Mouse (Mus musculus) intestine, embryonic 15.5 days (tissue): ENCODE results near the gene Olfr297. TPM values are rescaled to one million over a fixed set of nuclear protein-coding genes. Genes with fewer than 3 reads are reported as not detected.

ENCODE experiments used
- ATAC-seq: fragments of 200-750 bp; cut with Nextera tagmentation; 2 replicates; pipeline ENCODE4 v1.8.0; 2017; ENCODE audit warnings: moderate TSS enrichment, moderate library complexity
- H3K27ac ChIP-seq: fragments of 300-500 bp; sonication (generic); 2 replicates; pipeline ENCODE4 v1.5.1; 2015; ENCODE audit warnings: mild to moderate bottlenecking, inconsistent platforms
- H3K27me3 ChIP-seq: fragments of 300-500 bp; sonication (generic); replicated peaks from 2 replicates; pipeline ENCODE4 v1.6.1; 2015; ENCODE audit warnings: inconsistent platforms
- H3K36me3 ChIP-seq: fragments of 300-500 bp; sonication (generic); 2 replicates; pipeline ENCODE4 v1.6.1; 2015; ENCODE audit warnings: inconsistent platforms
- H3K4me1 ChIP-seq: fragments of 300-500 bp; sonication (generic); replicated peaks from 2 replicates; pipeline ENCODE4 v1.6.1; 2015; ENCODE audit warnings: inconsistent platforms
- H3K4me2 ChIP-seq: fragments of 300-500 bp; sonication (generic); replicated peaks from 2 replicates; pipeline ENCODE4 v1.6.1; 2015; ENCODE audit warnings: mild to moderate bottlenecking, inconsistent platforms
- H3K4me3 ChIP-seq: fragments of 300-500 bp; sonication (generic); replicated peaks from 2 replicates; pipeline ENCODE4 v1.5.1; 2015; ENCODE audit warnings: inconsistent platforms
- H3K9ac ChIP-seq: fragments of 300-500 bp; sonication (generic); 2 replicates; pipeline ENCODE4 v1.6.1; 2015; ENCODE audit warnings: inconsistent platforms
- H3K9me3 ChIP-seq: fragments of 300-500 bp; sonication (generic); 2 replicates; pipeline ENCODE4 v1.6.1; 2016; ENCODE audit warnings: inconsistent platforms
- WGBS: fragments of 180-500 bp; shearing (Covaris S2); methylation state at CpG from one replicate; pipeline ENCODE4 v1.1.7; 2015; 5-methylcytosine and 5-hydroxymethylcytosine counted together
- polyA plus RNA-seq: library from polyadenylated mRNA; unstranded; fragments of >200 nt; fragmentation: Nextera tagmentation; extraction: Ambion mirVana; gene quantifications from 2 replicates; pipeline ENCODE4 v1.2.1, GENCODE M21; 2015

The Olfr297 gene
- polyA plus RNA-seq = not detected in 2 replicates

GRCm38 (mm10) chr7:86519668-86520067, at the start of gene Olfr297:
TSS of gene Olfr297 (plus strand) at chr7:86519968.
- no peaks in the 10 kb centered on the region for H3K27me3 ChIP-seq
- H3K9ac ChIP-seq = no peak within 1 kb of the TSS
- no peaks in the 10 kb centered on the region for H3K9me3 ChIP-seq
- no peak within 1 kb of the TSS for H3K27ac ChIP-seq
- no peak for ATAC-seq
- no peak within 1 kb of the TSS for H3K4me3 ChIP-seq
- no peak within 1 kb of the TSS for H3K4me2 ChIP-seq
- no peaks in the 10 kb centered on the region for H3K4me1 ChIP-seq
- H3K36me3 ChIP-seq = no peaks in the 10 kb centered on the region

- Histone ChIP-seq H3K4me2 (no peak within 1 kb of the TSS), H3K4me1 (no peaks in the 10 kb centered on the region), H3K27ac (no peak within 1 kb of the TSS), H3K9ac (no peak within 1 kb of the TSS), H3K9me3 (no peaks in the 10 kb centered on the region), H3K36me3 (no peaks in the 10 kb centered on the region), H3K4me3 (no peak within 1 kb of the TSS), H3K27me3 (no peaks in the 10 kb centered on the region)
- WGBS = 84% methylated on average over 1 of the region's 1 CpGs
- no peak for ATAC-seq
These were observed 27.4 kb upstream of the Olfr297 start, which contains the start of gene Olfr298 for GRCm38 (mm10) chr7:86492384-86492783. TSS of gene Olfr298 (minus strand) at chr7:86492484.

Other genes starting within 250 kb of the Olfr297 start
- not detected in 2 replicates for gene Olfr310, start 242.8 kb upstream of the Olfr297 start, polyA plus RNA-seq
- gene Olfr309, start 206.3 kb upstream of the Olfr297 start, polyA plus RNA-seq = not detected in 2 replicates
- gene Olfr308, start 194.3 kb upstream of the Olfr297 start, polyA plus RNA-seq = not detected in 2 replicates
- gene Olfr307, start 182.4 kb upstream of the Olfr297 start, polyA plus RNA-seq = not detected in 2 replicates
- gene Olfr305, start 153.0 kb upstream of the Olfr297 start, polyA plus RNA-seq = not detected in 2 replicates
- not detected in 2 replicates for gene Olfr304, start 133.3 kb upstream of the Olfr297 start, polyA plus RNA-seq
- gene Olfr303, start 122.2 kb upstream of the Olfr297 start, polyA plus RNA-seq = not detected in 2 replicates
- not detected in 2 replicates for gene Olfr301, start 116.1 kb upstream of the Olfr297 start, polyA plus RNA-seq
- not detected in 2 replicates for gene Olfr299, start 60.0 kb upstream of the Olfr297 start, polyA plus RNA-seq
- gene Olfr298, start 27.5 kb upstream of the Olfr297 start, polyA plus RNA-seq = not detected in 2 replicates
- not detected in 2 replicates for gene Olfr295, start 63.9 kb downstream of the Olfr297 start, polyA plus RNA-seq
- not detected in 2 replicates for gene Olfr294, start 96.7 kb downstream of the Olfr297 start, polyA plus RNA-seq
- not detected in 2 replicates for gene Olfr293, start 129.1 kb downstream of the Olfr297 start, polyA plus RNA-seq
- gene Olfr292, start 168.4 kb downstream of the Olfr297 start, polyA plus RNA-seq = not detected in 2 replicates